Comparison of ENCODE assay signal across 22 mouse cellular contexts in the genomic region with DNA sequence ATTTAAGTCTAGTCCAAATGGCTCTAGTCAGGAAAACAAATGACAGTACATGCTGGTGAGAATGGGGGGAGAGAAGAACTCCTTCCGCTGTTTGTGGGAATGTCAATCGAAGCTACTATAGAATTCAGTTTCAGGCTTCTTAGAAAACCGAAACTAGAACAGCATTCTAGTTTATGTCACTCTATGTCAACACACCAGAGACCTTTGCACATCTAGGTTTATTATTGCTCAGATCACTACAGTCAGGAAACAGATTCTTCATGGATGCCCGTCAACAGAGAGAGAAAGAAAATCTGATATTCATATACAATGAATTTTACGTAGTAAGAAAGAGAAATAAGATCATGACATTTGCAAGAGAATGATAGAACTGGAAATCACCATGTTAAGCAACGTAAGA.
DNase-seq lines count a peak whose midpoint lies in the region; ATAC-seq and TF ChIP-seq lines count a peak whose summit lies in the region.
"Had no signal": no experiment of that assay in that cellular context is flagged by ENCODE, and none has a peak within 500 bp of the region (broad histone marks: within the 10 kb centered on the region; RNA-seq: fewer than 3 reads in every experiment).

No protein-coding gene starts in this region.

- H3K27ac ChIP-seq in intestine, embryonic 16.5 days (ENCODE audit: low read length) = no peak overlapping the region
- H3K27ac ChIP-seq in intestine, embryonic 15.5 days = no peak overlapping the region
- H3K27ac ChIP-seq in intestine, postnatal 0 days (ENCODE audit: low read depth, low read length) = no peak overlapping the region
- H3K27ac ChIP-seq: embryonic facial prominence, embryonic 13.5 days; embryonic facial prominence, embryonic 15.5 days; forebrain, embryonic 10.5 days; forebrain, embryonic 12.5 days had no signal

- H3K36me3 ChIP-seq in intestine, embryonic 16.5 days (ENCODE audit: control insufficient read depth, insufficient read depth, low read length) = no peaks in the 10 kb centered on the region
- H3K36me3 ChIP-seq in intestine, embryonic 15.5 days = no peaks in the 10 kb centered on the region
- no peaks in the 10 kb centered on the region for H3K36me3 ChIP-seq in intestine, postnatal 0 days (ENCODE audit: control insufficient read depth, insufficient read depth)
- H3K36me3 ChIP-seq: embryonic facial prominence, embryonic 13.5 days; embryonic facial prominence, embryonic 15.5 days; forebrain, embryonic 10.5 days; forebrain, embryonic 12.5 days had no signal

- H3K27me3 ChIP-seq in intestine, embryonic 16.5 days (replicated peaks; ENCODE audit: control insufficient read depth, insufficient read depth, low read length) = no peaks in the 10 kb centered on the region
- no peaks in the 10 kb centered on the region for H3K27me3 ChIP-seq in intestine, embryonic 15.5 days (replicated peaks)
- H3K27me3 ChIP-seq in intestine, postnatal 0 days (replicated peaks; ENCODE audit: control insufficient read depth, insufficient read depth, low read length) = no peaks in the 10 kb centered on the region
- H3K27me3 ChIP-seq: embryonic facial prominence, embryonic 13.5 days; embryonic facial prominence, embryonic 15.5 days; forebrain, embryonic 12.5 days had no signal

- TF ChIP-seq CTCF in intestine, postnatal 0 days (IDR thresholded peaks at IDR 0.05; ENCODE audit: low read depth) = no peak

- H3K4me3 ChIP-seq in intestine, embryonic 16.5 days (ENCODE audit: low read length) = no peak overlapping the region
- H3K4me3 ChIP-seq in intestine, embryonic 15.5 days (replicated peaks) = no peak overlapping the region
- no peak overlapping the region for H3K4me3 ChIP-seq in intestine, postnatal 0 days (ENCODE audit: low read depth, low read length)
- H3K4me3 ChIP-seq: embryonic facial prominence, embryonic 13.5 days; embryonic facial prominence, embryonic 15.5 days; erythroblast, embryonic 14.5 days; forebrain, embryonic 10.5 days; forebrain, embryonic 12.5 days had no signal

- H3K9me3 ChIP-seq in intestine, embryonic 16.5 days (ENCODE audit: control insufficient read depth, low read length) = no peaks in the 10 kb centered on the region
- no peaks in the 10 kb centered on the region for H3K9me3 ChIP-seq in intestine, embryonic 15.5 days
- no peaks in the 10 kb centered on the region for H3K9me3 ChIP-seq in intestine, postnatal 0 days (ENCODE audit: control insufficient read depth)
- H3K9me3 ChIP-seq: embryonic facial prominence, embryonic 13.5 days; embryonic facial prominence, embryonic 15.5 days; forebrain, embryonic 10.5 days; forebrain, embryonic 12.5 days had no signal

- DNase-seq in large intestine, adult 2 months (ENCODE audit: low read depth, low spot score) = peak; percentile 4
- DNase-seq in layer of hippocampus, adult 18-20 months (ENCODE audit: low spot score in 2 of 2) = no peak
- no peak for DNase-seq in left cerebral cortex, adult 9 months (ENCODE audit: low spot score in 2 of 2)
- DNase-seq: adrenal gland, adult 2 months; adrenal gland, postnatal 10 days; adrenal gland, postnatal 25 days; cerebellum, adult 11 months; cerebellum, adult 18-20 months; cerebellum, adult 8-10 months; cerebellum, adult 9-11 months; cerebellum, postnatal 14 days; cerebellum, postnatal 36 days; embryo, embryonic 11 days had no signal

- no peak overlapping the region for H3K9ac ChIP-seq in intestine, embryonic 16.5 days (ENCODE audit: low read depth, low read length)
- no peak overlapping the region for H3K9ac ChIP-seq in intestine, embryonic 15.5 days
- no peak overlapping the region for H3K9ac ChIP-seq in intestine, postnatal 0 days (ENCODE audit: low read depth, low read length)
- H3K9ac ChIP-seq: embryonic facial prominence, embryonic 13.5 days; embryonic facial prominence, embryonic 15.5 days; forebrain, embryonic 12.5 days had no signal

- no peaks in the 10 kb centered on the region for H3K4me1 ChIP-seq in intestine, embryonic 16.5 days (ENCODE audit: control insufficient read depth, insufficient read depth, low read length)
- H3K4me1 ChIP-seq in intestine, embryonic 15.5 days (replicated peaks) = no peaks in the 10 kb centered on the region
- no peaks in the 10 kb centered on the region for H3K4me1 ChIP-seq in intestine, postnatal 0 days (replicated peaks; ENCODE audit: control insufficient read depth, insufficient read depth, low read length)
- H3K4me1 ChIP-seq: embryonic facial prominence, embryonic 13.5 days; embryonic facial prominence, embryonic 15.5 days; forebrain, embryonic 10.5 days; forebrain, embryonic 12.5 days had no signal

- H3K4me2 ChIP-seq in intestine, embryonic 16.5 days (ENCODE audit: low read depth, low read length) = no peak overlapping the region
- no peak overlapping the region for H3K4me2 ChIP-seq in intestine, embryonic 15.5 days (replicated peaks)
- no peak overlapping the region for H3K4me2 ChIP-seq in intestine, postnatal 0 days (replicated peaks; ENCODE audit: low read depth)
- H3K4me2 ChIP-seq: embryonic facial prominence, embryonic 13.5 days; embryonic facial prominence, embryonic 15.5 days; forebrain, embryonic 12.5 days had no signal

- peak; percentile 69; the same call in 1 of the 2 replicates for ATAC-seq in intestine, embryonic 16.5 days
- ATAC-seq in intestine, embryonic 15.5 days = no peak
- ATAC-seq in intestine, postnatal 0 days = peak; percentile 75
- ATAC-seq: forebrain, embryonic 14.5 days had no signal

- WGBS in intestine, embryonic 16.5 days = 77% methylated on average over 6 of the region's 6 CpGs
- 81% methylated on average over 6 of the region's 6 CpGs for WGBS in intestine, embryonic 15.5 days
- 58% methylated on average over 6 of the region's 6 CpGs for WGBS in intestine, postnatal 0 days
- WGBS in large intestine, adult 2 months = 38% methylated on average over 6 of the region's 6 CpGs
